Mouse (Mus musculus): ENCODE measurements around the gene Smarca2. TPM values are rescaled to one million over a fixed set of nuclear protein-coding genes. Genes with fewer than 3 reads are reported as not detected.
"Not testable (repeated sequence)": the region's sequence is repeated elsewhere in the genome, so short reads cannot be mapped to it uniquely, and the experiment has no call there.

Smarca2 gene
- polyA plus RNA-seq, 2 experiments, result 3.3 to 5.3 TPM

DNA sequence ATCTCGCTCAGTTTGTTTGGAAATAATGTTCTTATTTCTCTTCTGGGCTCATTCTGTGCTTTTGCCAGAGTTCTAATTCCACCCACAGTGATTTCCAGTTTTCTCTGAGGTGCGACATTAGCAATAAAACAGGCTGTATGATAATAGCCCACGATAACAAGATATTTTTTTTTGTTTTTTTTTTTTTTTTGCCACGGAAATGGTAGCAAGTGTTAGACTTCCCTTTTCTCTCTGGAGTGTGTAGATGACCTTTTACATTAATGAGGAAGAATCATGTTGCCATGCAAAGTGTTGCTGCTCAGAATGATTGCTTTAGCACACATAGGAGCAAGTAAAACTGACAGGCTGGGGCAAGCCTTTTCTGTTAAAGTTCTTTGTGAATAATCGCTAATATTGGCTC is 61.5 kb downstream of the Smarca2 start:
- 37% methylated on average over 5 of the region's 5 CpGs for WGBS (ENCODE audit: insufficient replicate concordance)
- Histone ChIP-seq H3K9me3 (ENCODE audit: control insufficient read depth, low read length) (no peaks in the 10 kb centered on the region), H3K36me3 (replicated peaks; ENCODE audit: control insufficient read depth, insufficient read depth, low read depth) (no peaks in the 10 kb centered on the region), H3K27ac (no peak overlapping the region), H3K4me1 (replicated peaks; ENCODE audit: control insufficient read depth in 2 of 2, insufficient read depth in 2 of 2, low read length in 1 of 2) (peaks cover 0 to 4% of the 10 kb centered on the region in 2 experiments; a peak in 1 of 4 replicates), H3K4me3 (ENCODE audit: insufficient read depth in 1 of 2, low read depth in 2 of 2, low read length in 2 of 2) (no peak overlapping the region), H3K9ac (replicated peaks) (no peak overlapping the region), H3K4me2 (ENCODE audit: low read depth) (no peak overlapping the region), H3K27me3 (ENCODE audit: control insufficient read depth, insufficient read depth, low read length) (no peaks in the 10 kb centered on the region)
- ATAC-seq (ENCODE audit: insufficient read depth), result no peak
- TF ChIP-seq EP300 (IDR thresholded peaks at IDR 0.05; ENCODE audit: low read depth) (no peak), CTCF (IDR thresholded peaks at IDR 0.05; ENCODE audit: low read depth) (no peak)
- DNase-seq (ENCODE audit: low read depth in 3 of 3, low spot score in 3 of 3), result no peak

DNA sequence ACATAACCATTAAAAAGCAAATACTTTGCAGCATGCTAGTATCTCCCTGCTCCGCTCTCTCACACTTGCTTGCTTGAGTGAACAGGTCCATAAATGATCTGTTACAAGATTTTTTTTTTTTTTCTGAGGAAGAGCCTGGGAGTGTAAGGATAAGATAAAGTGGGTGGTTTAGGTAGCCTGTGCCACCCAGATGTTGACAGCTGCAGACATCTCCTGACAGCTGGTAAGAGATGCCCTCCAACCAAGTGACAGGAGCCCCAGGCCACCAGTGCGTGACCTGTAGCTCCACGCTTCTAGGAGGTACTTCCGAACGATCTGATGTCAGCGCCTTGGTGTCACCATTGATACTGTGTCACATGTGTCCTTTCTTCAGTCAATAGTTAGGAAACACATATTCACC is 65.2 kb downstream of the Smarca2 start:
- H3K4me3 ChIP-seq (ENCODE audit: insufficient read depth in 1 of 2, low read depth in 2 of 2, low read length in 2 of 2), result no peak overlapping the region
- TF ChIP-seq EP300 (IDR thresholded peaks at IDR 0.05; ENCODE audit: low read depth), result no peak
- no peak for TF ChIP-seq CTCF (IDR thresholded peaks at IDR 0.05; ENCODE audit: low read depth)
- no peak overlapping the region for H3K9ac ChIP-seq (replicated peaks)
- WGBS (ENCODE audit: insufficient replicate concordance), result 61% methylated on average over 6 of the region's 6 CpGs
- peak; percentile 68 for ATAC-seq (ENCODE audit: insufficient read depth)
- no peaks in the 10 kb centered on the region for H3K27me3 ChIP-seq (ENCODE audit: control insufficient read depth, insufficient read depth, low read length)
- H3K9me3 ChIP-seq (ENCODE audit: control insufficient read depth, low read length), result no peaks in the 10 kb centered on the region
- H3K4me1 ChIP-seq (replicated peaks; ENCODE audit: control insufficient read depth in 2 of 2, insufficient read depth in 2 of 2, low read length in 1 of 2), result peaks cover 0 to 4% of the 10 kb centered on the region in 2 experiments; a peak in 1 of 4 replicates
- no peak overlapping the region for H3K4me2 ChIP-seq (ENCODE audit: low read depth)
- H3K27ac ChIP-seq, result no peak overlapping the region
- no peaks in the 10 kb centered on the region for H3K36me3 ChIP-seq (replicated peaks; ENCODE audit: control insufficient read depth, insufficient read depth, low read depth)
- DNase-seq (ENCODE audit: low read depth in 3 of 3, low spot score in 3 of 3), result no peak

DNA sequence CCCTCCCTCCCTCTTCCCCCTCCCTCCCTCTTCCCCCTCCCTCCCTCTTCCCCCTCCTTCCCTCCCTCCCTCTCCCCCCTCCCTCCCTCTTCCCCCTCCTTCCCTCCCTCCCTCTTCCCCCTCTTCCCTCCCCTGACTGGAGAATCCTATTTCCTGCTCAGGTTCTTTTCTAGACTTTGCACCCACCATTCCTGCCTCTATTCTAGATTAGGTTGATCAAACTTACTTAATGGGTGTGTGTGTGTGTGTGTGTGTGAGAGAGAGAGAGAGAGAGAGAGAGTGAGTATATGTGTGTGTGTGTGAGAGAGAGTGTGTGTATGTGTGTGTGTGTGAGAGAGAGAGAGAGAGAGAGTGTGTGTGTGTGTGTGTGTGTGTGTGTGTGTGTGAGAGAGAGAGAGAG is 66.6 kb downstream of the Smarca2 start:
- H3K27ac ChIP-seq; H3K9me3 ChIP-seq (ENCODE audit: control insufficient read depth, low read length); H3K36me3 ChIP-seq (replicated peaks; ENCODE audit: control insufficient read depth, insufficient read depth, low read depth); H3K27me3 ChIP-seq (ENCODE audit: control insufficient read depth, insufficient read depth, low read length); ATAC-seq (ENCODE audit: insufficient read depth); H3K4me2 ChIP-seq (ENCODE audit: low read depth); H3K4me3 ChIP-seq (ENCODE audit: insufficient read depth in 1 of 2, low read depth in 2 of 2, low read length in 2 of 2); DNase-seq (ENCODE audit: low read depth in 3 of 3, low spot score in 3 of 3); H3K9ac ChIP-seq (replicated peaks); H3K4me1 ChIP-seq (replicated peaks; ENCODE audit: control insufficient read depth in 2 of 2, insufficient read depth in 2 of 2, low read length in 1 of 2): not testable (repeated sequence)

DNA sequence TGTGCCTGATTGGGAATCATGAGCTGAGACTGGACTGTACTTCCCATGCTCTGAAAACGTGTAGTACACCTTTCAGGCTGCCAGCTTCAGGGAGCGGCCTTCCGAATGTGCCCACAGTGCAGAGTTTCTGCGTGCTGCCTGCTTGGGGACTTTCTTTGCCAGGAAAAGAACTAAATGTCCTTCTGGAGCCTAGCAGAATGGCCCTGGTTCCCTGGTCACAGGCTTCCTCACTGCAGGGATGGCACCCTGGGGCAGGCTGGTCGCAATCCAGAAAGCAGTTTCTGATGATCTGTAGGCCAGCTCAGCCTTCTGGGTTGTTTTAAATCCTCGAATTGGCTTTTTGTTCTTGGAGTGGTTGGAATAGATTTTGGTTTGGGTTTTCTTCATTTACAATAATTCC is 71.1 kb downstream of the Smarca2 start:
- no peak for TF ChIP-seq EP300 (IDR thresholded peaks at IDR 0.05; ENCODE audit: low read depth)
- no peak for TF ChIP-seq CTCF (IDR thresholded peaks at IDR 0.05; ENCODE audit: low read depth)
- no peak for ATAC-seq (ENCODE audit: insufficient read depth)
- H3K27ac ChIP-seq, result no peak overlapping the region
- H3K36me3 ChIP-seq (replicated peaks; ENCODE audit: control insufficient read depth, insufficient read depth, low read depth), result no peaks in the 10 kb centered on the region
- H3K9ac ChIP-seq (replicated peaks), result no peak overlapping the region
- no peaks in the 10 kb centered on the region for H3K9me3 ChIP-seq (ENCODE audit: control insufficient read depth, low read length)
- no peaks in the 10 kb centered on the region for H3K27me3 ChIP-seq (ENCODE audit: control insufficient read depth, insufficient read depth, low read length)
- 59% methylated on average over 6 of the region's 6 CpGs for WGBS (ENCODE audit: insufficient replicate concordance)
- no peak overlapping the region for H3K4me3 ChIP-seq (ENCODE audit: insufficient read depth in 1 of 2, low read depth in 2 of 2, low read length in 2 of 2)
- no peak for DNase-seq (ENCODE audit: low read depth in 3 of 3, low spot score in 3 of 3)
- H3K4me2 ChIP-seq (ENCODE audit: low read depth), result no peak overlapping the region
- no peaks in the 10 kb centered on the region for H3K4me1 ChIP-seq (replicated peaks; ENCODE audit: control insufficient read depth in 2 of 2, insufficient read depth in 2 of 2, low read length in 1 of 2)

DNA sequence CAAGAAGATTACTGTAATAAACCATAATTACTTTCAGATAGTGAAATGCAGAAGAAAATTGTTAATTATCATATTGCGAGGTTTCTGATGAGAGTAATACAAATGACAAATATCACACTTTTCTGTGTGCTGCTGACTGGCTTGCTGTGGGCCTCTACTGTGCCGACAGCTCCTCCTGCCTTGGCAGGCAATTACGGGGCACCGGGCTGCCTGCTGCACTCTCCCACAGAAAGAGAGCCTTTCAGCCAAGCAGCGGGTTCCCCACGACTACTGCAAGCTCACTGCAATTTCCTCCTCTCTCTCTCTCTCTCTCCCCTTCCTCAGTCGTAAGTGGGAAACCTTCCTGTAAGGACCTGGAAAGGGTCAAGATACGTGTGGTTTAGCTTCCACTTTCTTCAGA is 73.7 kb downstream of the Smarca2 start:
- TF ChIP-seq CTCF (IDR thresholded peaks at IDR 0.05; ENCODE audit: low read depth) (no peak), EP300 (IDR thresholded peaks at IDR 0.05; ENCODE audit: low read depth) (no peak)
- no peak overlapping the region for H3K27ac ChIP-seq
- H3K9ac ChIP-seq (replicated peaks), result no peak overlapping the region
- no peaks in the 10 kb centered on the region for H3K27me3 ChIP-seq (ENCODE audit: control insufficient read depth, insufficient read depth, low read length)
- no peaks in the 10 kb centered on the region for H3K9me3 ChIP-seq (ENCODE audit: control insufficient read depth, low read length)
- WGBS (ENCODE audit: insufficient replicate concordance), result 58% methylated on average over 8 of the region's 8 CpGs
- no peaks in the 10 kb centered on the region for H3K36me3 ChIP-seq (replicated peaks; ENCODE audit: control insufficient read depth, insufficient read depth, low read depth)
- H3K4me1 ChIP-seq (replicated peaks; ENCODE audit: control insufficient read depth in 2 of 2, insufficient read depth in 2 of 2, low read length in 1 of 2), result no peaks in the 10 kb centered on the region
- H3K4me2 ChIP-seq (ENCODE audit: low read depth), result no peak overlapping the region
- DNase-seq (ENCODE audit: low read depth in 3 of 3, low spot score in 3 of 3) (no peak), ATAC-seq (ENCODE audit: insufficient read depth) (no peak)
- H3K4me3 ChIP-seq (ENCODE audit: insufficient read depth in 1 of 2, low read depth in 2 of 2, low read length in 2 of 2), result no peak overlapping the region

DNA sequence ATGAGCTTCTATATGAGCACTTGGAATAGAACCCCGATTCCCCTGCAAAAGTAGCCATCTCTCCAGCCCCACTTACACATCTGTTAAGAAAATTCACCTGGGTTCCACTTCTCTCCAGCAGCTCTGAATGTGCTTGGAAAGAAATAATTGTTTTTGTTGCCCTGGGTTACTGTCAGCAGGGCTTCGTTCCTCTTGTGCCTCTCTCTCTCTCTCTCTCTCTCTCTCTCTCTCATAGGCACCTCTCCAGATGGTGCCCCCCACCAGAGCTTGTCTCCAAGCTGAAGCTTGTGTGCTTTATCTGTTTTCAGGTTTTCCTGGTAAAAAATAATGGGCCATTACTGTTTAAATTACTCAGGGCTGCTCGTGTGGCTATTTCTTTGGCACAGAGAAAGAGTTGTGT is 74.8 kb downstream of the Smarca2 start:
- no peak for DNase-seq (ENCODE audit: low read depth in 3 of 3, low spot score in 3 of 3)
- no peak for TF ChIP-seq CTCF (IDR thresholded peaks at IDR 0.05; ENCODE audit: low read depth)
- TF ChIP-seq EP300 (IDR thresholded peaks at IDR 0.05; ENCODE audit: low read depth), result no peak
- Histone ChIP-seq H3K4me1 (replicated peaks; ENCODE audit: control insufficient read depth in 2 of 2, insufficient read depth in 2 of 2, low read length in 1 of 2) (no peaks in the 10 kb centered on the region), H3K9ac (replicated peaks) (no peak overlapping the region), H3K9me3 (ENCODE audit: control insufficient read depth, low read length) (no peaks in the 10 kb centered on the region), H3K27me3 (ENCODE audit: control insufficient read depth, insufficient read depth, low read length) (no peaks in the 10 kb centered on the region), H3K4me3 (ENCODE audit: insufficient read depth in 1 of 2, low read depth in 2 of 2, low read length in 2 of 2) (no peak overlapping the region), H3K4me2 (ENCODE audit: low read depth) (no peak overlapping the region), H3K27ac (no peak overlapping the region), H3K36me3 (replicated peaks; ENCODE audit: control insufficient read depth, insufficient read depth, low read depth) (no peaks in the 10 kb centered on the region)
- no peak for ATAC-seq (ENCODE audit: insufficient read depth)
- 62% methylated on average over 3 of the region's 3 CpGs for WGBS (ENCODE audit: insufficient replicate concordance)

Measured in liver, embryonic 14.5 days (tissue).